Mouse (Mus musculus) bone marrow macrophage, adult 2 months (primary cell): Measurements from ENCODE around the gene Olfr1287.

ENCODE experiments used
- CTCF ChIP-seq: IDR thresholded peaks from 2 replicates; pipeline ENCODE4 v1.5.1; 2012; ENCODE audit warnings: low read depth, mild to moderate bottlenecking, low read length, moderate library complexity
- POLR2A ChIP-seq: IDR thresholded peaks from 2 replicates; pipeline ENCODE4 v1.6.1; 2012; ENCODE audit warnings: mild to moderate bottlenecking, low read depth, low read length, borderline replicate concordance

DNA sequence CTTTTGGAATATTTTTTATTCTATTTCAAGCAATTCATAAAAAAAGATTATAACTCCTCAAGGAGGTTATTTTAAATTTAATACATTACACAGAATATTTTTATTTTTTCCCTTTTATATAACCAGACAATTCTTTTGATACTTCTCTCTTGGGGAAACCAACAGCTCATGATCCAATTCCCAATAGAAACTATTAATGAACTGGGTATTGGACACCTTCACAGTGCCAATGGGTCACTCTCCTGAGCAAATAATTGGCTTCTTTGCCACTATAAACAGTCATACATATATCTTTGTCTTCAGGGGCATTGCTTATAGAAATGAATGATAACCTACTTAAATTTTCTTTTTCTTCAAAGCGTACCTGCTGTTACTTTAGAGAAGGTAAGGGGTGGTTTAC, 24.9 kb downstream of the Olfr1287 start, which contains the start of gene Olfr1288:
- no peak for TF ChIP-seq POLR2A
- no peak for TF ChIP-seq CTCF
